Mouse (Mus musculus): ENCODE results near the gene Ubxn6.

GRCm38 (mm10) chr17:56022131-56022988 is 52.5 kb downstream of the Ubxn6 start:
- TF ChIP-seq CTCF (IDR thresholded peaks at IDR 0.05; ENCODE audit: extremely low read depth, insufficient read depth, insufficient read length, insufficient replicate concordance) (no peak), POLR2A (IDR thresholded peaks at IDR 0.05; ENCODE audit: low read depth, low read length) (no peak)
